Mouse (Mus musculus) embryonic facial prominence, embryonic 10.5 days (tissue): ENCODE results near the gene Arid3a. TPM values are rescaled to one million over a fixed set of nuclear protein-coding genes. Genes with fewer than 3 reads are reported as not detected.

Source experiments
- DNase-seq: peaks from one replicate; pipeline ENCODE4 v3.0.0-alpha.2; 2017; ENCODE audit warnings: low spot score
- H3K27ac ChIP-seq: fragments of 300-500 bp; sonication (generic); replicated peaks from 2 replicates; pipeline ENCODE4 v1.5.1; 2016; ENCODE audit warnings: mild to moderate bottlenecking
- H3K27me3 ChIP-seq: fragments of 300-500 bp; sonication (generic); replicated peaks from 2 replicates; pipeline ENCODE4 v1.6.1; 2016; ENCODE audit warnings: low read depth, mild to moderate bottlenecking; ENCODE audit not compliant: poor library complexity, severe bottlenecking
- H3K36me3 ChIP-seq: fragments of 300-500 bp; sonication (generic); replicated peaks from 2 replicates; pipeline ENCODE4 v1.6.1; 2016; ENCODE audit warnings: mild to moderate bottlenecking, moderate library complexity
- H3K4me1 ChIP-seq: fragments of 300-500 bp; sonication (generic); 2 replicates; pipeline ENCODE4 v1.6.1; 2016
- H3K4me3 ChIP-seq: fragments of 300-500 bp; sonication (generic); 2 replicates; pipeline ENCODE4 v1.5.1; 2016; ENCODE audit warnings: mild to moderate bottlenecking, moderate library complexity
- H3K9me3 ChIP-seq: fragments of 300-500 bp; sonication (generic); 2 replicates; pipeline ENCODE4 v1.6.1; 2016; ENCODE audit warnings: mild to moderate bottlenecking
- WGBS: fragments of 180-500 bp; shearing (Covaris S2); methylation state at CpG from one replicate; pipeline ENCODE4 v1.1.7; 2016; 5-methylcytosine and 5-hydroxymethylcytosine counted together
- polyA plus RNA-seq: library from polyadenylated mRNA; unstranded; fragments of >200 nt; fragmentation: Nextera tagmentation; extraction: Ambion mirVana; gene quantifications from 2 replicates; pipeline ENCODE4 v1.2.1, GENCODE M21; 2016

Arid3a gene
- polyA plus RNA-seq, 1 experiment from 2014 or later, result 15.7 TPM

DNA sequence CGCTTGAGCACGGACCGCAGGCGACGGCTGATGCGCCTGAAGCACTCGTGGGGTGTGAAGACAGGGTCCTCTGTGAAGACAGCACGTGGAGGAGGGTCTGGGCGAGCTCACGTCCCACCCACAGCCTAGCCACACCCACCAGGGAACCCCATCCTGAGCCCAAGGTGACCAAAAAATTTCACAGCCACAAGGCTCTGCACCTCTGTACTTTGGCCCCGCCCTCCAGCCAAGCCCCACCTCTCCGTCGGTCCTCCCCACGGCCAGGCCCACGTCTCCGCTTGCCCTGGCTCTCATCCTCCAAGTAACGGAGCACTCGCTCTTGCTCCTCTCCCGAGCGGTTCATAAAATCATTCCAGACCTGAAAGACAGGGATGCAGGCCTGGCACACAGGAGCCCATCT lies 14.4 kb upstream of the Arid3a start:
- H3K27ac ChIP-seq, result no peak overlapping the region
- H3K9me3 ChIP-seq, result no peaks in the 10 kb centered on the region
- peaks cover 4% of the 10 kb centered on the region for H3K27me3 ChIP-seq
- H3K4me3 ChIP-seq, result 0 out of 2 replicates have a peak overlapping the region, but pooled peaks have one; percentile 18
- WGBS, result 65% methylated on average over 20 of the region's 20 CpGs
- peaks cover 59% of the 10 kb centered on the region for H3K4me1 ChIP-seq
- peaks cover 34% of the 10 kb centered on the region for H3K36me3 ChIP-seq
- no peak for DNase-seq

DNA sequence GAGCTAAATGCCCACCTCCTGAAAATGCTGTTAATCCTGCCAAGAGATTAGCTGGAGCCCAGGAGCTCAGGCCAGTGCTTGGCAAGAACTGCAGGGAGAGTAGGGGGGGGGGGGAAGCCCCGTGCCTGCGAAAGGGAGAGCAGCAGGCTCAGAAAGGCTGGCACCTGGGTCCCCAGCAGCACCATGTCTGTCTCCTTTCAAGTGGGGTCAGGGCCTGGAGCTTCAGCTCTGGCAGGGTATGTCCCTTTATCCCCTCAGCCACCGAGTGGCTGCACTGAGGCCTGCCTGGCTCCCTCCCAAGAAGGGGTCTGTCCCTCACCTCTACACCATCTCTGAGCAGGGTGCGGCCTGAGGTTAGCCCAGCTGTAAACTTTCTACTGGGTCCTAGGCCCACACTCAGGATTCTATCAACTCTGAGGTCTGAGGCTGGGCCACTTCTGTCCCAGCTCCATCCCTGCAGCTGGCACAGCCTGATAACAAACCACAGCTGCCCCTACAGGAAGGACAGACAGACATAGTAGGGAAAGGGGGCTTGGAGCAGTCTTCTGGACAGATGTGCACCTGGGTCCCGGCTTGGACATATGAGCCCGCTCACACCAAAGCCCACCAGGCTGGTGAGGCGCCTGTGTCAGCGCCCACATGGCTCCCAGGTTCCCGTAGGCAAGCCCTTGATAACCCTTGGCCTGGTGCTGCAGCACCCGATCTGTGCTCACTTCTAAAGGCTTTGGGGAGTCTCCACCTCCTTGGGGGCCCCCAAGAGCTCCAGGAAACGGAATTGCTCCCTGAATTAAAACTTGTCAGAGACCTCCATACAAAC lies 12.5 kb upstream of the Arid3a start:
- DNase-seq, result no peak
- 63% methylated on average over 11 of the region's 11 CpGs for WGBS
- H3K36me3 ChIP-seq, result peaks cover 34% of the 10 kb centered on the region
- peak overlapping the region; percentile 89 for H3K4me3 ChIP-seq
- H3K27me3 ChIP-seq, result peaks cover 24% of the 10 kb centered on the region
- H3K4me1 ChIP-seq, result peaks cover 61% of the 10 kb centered on the region
- H3K27ac ChIP-seq, result peak overlapping the region; percentile 44; the same call in 1 of the 2 replicates
- no peaks in the 10 kb centered on the region for H3K9me3 ChIP-seq

DNA sequence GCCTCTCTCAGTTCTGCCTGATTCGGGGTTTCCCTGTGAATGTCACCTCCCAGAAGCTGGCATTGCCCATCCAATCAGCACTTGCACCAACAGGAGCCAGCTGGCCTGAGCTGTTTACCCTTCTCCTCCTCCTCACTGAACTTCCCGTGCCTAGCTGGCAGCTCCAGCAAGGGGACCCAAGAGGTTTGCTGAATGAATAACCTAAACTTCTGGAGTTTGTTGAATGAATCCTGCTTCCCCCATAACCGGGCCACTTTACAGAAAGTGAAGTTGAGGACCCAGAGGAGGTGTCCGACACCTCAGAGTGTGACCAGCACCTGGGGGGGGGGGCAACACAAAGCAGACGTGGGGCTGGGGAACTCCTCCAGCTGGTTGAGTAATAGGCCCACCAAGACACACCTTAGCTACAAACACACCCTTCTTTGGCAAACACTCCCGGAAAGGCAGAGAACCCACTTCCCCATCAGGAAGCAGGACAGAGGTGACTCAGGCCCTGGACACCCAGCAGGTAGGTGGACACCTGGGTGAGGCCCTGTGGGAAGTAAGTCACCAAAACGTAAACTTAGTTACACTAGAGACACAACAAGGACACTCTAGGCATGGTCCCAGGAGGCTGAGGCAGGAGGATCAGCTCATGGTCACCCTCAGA lies 11.8 kb upstream of the Arid3a start:
- peak overlapping the region; percentile 89 for H3K4me3 ChIP-seq
- H3K36me3 ChIP-seq, result peaks cover 34% of the 10 kb centered on the region
- H3K9me3 ChIP-seq, result no peaks in the 10 kb centered on the region

DNA sequence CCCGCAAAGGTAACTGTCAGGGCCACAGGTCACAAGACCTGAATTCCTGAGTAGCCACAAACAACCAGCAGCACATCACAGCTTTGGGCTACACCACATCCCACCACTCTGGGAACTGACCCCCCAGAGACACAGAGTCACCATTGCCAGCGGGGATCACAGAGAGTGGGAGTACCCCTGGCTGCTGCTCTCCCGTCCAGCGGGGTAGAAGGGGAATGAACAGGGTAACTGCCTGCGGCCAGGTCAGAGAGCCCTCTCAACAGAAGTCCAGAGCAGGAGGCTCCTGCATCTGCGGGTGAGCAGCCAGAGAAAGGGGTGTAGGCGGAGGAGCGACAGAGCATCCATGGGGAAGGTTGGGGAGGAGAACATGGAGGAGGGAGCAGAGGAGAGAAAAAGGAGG lies 10.8 kb upstream of the Arid3a start:
- peak overlapping the region; percentile 89 for H3K4me3 ChIP-seq
- no peaks in the 10 kb centered on the region for H3K9me3 ChIP-seq
- peaks cover 41% of the 10 kb centered on the region for H3K27me3 ChIP-seq
- peak overlapping the region; percentile 94 for H3K27ac ChIP-seq
- peaks cover 26% of the 10 kb centered on the region for H3K36me3 ChIP-seq
- no peak for DNase-seq
- WGBS, result 9% methylated on average over 8 of the region's 8 CpGs
- peaks cover 71% of the 10 kb centered on the region for H3K4me1 ChIP-seq

More for the DNA sequence above, 11.8 kb upstream of the Arid3a start:
- WGBS, result 77% methylated on average over 7 of the region's 7 CpGs
- peaks cover 31% of the 10 kb centered on the region for H3K27me3 ChIP-seq
- no peak for DNase-seq
- H3K4me1 ChIP-seq, result peaks cover 61% of the 10 kb centered on the region
- H3K27ac ChIP-seq, result no peak overlapping the region

DNA sequence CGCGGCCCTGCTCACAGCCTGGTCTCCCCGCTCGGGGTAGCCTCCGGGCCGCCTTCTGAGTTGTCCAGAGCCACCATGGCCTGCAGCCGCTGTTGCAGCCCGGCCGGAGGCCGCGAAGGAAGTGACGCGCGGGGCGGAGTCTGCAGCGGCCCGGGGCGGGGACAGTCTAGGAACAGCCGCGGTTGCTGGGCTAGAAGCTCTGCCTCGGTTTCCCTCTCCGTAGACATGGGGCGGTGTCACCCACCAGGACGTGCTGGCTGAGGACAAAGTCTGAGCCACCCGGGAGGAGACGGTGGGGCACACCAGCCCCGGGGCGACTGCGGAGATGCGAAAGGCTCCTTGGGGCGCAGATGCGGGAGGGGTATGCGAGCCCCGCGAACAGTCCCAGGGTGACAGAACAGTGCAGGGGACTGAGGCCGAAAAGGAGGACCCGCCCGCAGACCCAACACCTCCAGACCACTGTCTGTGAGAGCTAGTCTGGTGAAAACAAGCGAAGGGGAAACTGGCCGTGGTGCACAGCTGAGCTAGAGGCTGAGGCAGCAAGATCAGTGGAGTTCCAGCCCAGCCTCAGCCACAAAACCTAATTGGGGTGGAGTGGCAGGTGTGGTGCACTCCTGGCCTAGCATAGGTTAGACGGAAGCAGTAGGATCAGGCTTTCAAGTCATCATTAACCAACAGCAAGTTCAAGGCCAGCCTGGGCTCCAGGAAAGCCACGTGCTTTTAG lies 9.9 kb upstream of the Arid3a start, which contains the start of gene Kiss1r:
Gene Kiss1r (plus strand): TSS at position 164 of the 724 bp plus-strand sequence.
- no peaks in the 10 kb centered on the region for H3K9me3 ChIP-seq
- WGBS, result 3% methylated on average over 42 of the region's 42 CpGs
- H3K36me3 ChIP-seq, result peaks cover 17% of the 10 kb centered on the region
- peaks cover 80% of the 10 kb centered on the region for H3K4me1 ChIP-seq
- DNase-seq, result peak; percentile 90
- peak within 1 kb of the TSS; percentile 94 for H3K27ac ChIP-seq
- H3K27me3 ChIP-seq, result peaks cover 50% of the 10 kb centered on the region
- H3K4me3 ChIP-seq, result peak within 1 kb of the TSS; percentile 89

DNA sequence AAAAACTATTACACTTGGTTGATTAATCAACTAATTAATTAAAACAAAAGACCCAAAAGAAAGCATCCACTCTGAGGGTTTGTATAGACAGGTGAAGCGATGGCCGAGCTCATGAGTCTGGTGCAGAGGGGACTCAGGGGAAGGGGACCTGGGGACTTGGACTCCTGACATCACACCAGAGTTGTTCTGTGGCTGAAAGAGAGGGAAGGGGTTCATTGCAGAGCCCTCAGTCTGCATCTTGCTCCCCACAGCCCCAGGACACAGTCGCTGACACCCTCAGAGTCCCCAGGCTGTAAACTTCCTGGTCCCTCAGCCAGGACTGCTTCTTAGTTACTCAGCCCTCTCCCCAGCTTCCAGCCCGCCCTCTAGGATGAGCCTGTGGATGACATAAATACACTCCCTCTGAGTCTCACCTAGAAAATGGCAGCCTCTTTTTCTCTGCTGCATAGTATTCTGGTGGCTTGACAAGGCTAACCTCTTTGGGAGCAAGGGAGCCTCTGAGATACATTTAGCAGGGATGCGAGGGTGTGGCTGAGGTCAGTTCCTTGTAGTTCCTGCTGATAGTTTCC lies 9.2 kb upstream of the Arid3a start:
- peaks cover 78% of the 10 kb centered on the region for H3K4me1 ChIP-seq
- H3K27ac ChIP-seq, result no peak overlapping the region
- WGBS, result 68% methylated on average over 5 of the region's 5 CpGs
- 0 out of 2 replicates have a peak, but pooled peaks cover 3% of the 10 kb centered on the region for H3K9me3 ChIP-seq
- DNase-seq, result no peak
- peaks cover 10% of the 10 kb centered on the region for H3K36me3 ChIP-seq
- peaks cover 56% of the 10 kb centered on the region for H3K27me3 ChIP-seq
- H3K4me3 ChIP-seq, result peak overlapping the region; percentile 89

DNA sequence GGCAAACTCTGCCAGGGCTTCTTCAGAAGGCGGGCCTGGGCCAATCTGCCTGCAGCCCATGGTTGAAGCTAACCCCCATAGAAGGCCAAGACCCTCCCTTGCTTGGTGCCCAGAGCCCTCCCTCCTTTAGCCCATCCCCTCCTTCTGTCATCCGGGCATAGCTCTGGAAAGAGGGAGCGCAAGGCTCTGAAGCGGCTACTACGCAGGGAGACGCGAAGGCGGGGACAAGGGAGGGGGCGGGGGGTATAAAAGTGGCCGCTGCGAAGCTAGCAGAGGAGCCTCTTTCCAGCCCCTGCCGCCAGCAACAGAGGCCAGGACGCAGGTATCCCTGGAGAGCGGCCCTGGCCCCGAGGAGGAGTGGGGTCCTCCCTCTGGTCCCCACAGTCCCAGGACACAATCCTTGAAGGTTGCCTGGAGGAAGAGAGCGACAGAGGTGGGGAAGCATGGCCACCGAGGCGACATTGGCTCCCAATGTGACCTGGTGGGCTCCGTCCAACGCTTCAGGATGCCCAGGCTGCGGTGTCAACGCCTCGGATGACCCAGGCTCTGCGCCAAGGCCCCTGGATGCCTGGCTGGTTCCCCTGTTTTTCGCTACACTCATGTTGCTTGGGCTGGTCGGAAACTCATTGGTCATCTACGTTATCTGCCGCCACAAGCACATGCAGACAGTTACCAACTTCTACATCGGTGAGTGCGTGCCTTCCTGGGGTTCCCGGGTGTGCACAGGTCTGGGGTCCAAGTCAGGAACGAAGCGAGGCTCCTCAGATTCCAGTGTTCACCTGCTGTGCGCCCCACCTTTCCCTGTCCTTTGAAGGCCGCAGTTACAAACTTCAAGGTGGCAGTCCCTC lies 8.4 kb upstream of the Arid3a start:
- Histone ChIP-seq H3K9me3 (0 out of 2 replicates have a peak, but pooled peaks cover 4% of the 10 kb centered on the region), H3K27ac (0 out of 2 replicates have a peak overlapping the region, but pooled peaks have one; percentile 30), H3K4me1 (peaks cover 80% of the 10 kb centered on the region), H3K27me3 (peaks cover 65% of the 10 kb centered on the region), H3K4me3 (peak overlapping the region; percentile 89), H3K36me3 (peaks cover 2% of the 10 kb centered on the region)
- peak; percentile 56 for DNase-seq
- 3% methylated on average over 35 of the region's 35 CpGs for WGBS

DNA sequence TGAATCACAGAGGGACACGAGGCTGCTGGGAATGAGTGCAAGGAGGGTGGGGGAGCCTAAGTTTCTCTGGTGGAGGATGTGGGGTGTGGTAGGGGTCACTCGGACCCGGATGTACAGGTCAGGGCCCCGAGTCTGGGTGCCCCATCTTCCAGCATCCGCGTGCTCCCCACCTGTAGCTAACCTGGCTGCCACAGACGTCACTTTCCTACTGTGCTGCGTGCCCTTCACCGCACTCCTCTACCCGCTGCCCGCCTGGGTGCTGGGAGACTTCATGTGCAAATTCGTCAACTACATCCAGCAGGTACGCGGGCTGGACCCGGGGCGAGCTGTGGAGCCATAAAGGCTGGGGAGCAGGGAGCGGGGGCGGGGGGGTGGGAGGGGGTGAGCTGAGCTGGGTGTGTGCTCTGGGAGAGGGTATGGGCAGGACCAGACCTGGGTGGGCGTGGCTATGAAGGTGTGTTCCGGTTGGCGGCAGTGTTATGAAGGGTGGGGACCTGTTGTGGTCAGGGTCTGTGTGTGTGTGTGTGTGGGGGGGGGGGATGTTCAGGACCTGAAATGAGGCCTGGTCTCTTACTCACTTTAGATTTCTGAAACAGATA lies 7.5 kb upstream of the Arid3a start:
- H3K4me1 ChIP-seq, result peaks cover 77% of the 10 kb centered on the region

DNA sequence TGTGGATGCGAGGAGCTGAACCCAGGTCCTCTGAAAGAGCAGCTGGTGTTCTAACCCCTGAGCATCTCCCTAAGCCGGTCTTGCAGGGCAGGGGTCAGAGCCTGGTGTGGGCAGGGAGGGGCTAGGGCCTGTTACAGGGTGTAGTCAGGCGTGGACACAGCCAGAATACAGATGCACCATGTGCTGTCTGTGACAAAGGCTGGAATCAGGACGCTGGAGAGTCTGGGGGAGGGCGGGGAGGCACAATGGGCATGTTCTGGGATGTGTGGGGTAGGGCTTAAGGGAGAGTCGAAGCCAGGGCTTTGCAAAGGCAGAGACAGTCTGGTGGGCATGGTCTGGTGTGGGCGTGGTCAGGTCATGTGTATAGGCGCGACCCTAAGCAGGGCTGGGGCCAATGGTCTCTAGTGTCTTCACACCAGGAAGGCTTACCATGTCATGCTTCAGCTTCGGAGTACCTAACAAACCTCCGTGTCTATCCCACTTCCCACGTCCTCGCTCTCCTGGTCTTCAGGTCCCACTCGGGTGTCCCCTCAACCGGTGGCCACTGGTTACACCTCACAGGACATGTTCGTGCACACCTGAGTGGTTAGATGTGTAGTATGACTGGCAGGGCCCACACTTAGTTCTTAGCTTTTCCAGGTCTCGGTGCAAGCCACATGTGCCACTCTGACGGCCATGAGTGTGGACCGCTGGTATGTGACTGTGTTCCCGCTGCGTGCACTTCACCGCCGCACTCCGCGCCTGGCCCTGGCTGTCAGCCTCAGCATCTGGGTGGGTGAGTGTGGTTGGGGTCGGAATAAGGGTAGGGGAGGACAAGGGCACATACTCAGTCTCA lies 6.6 kb upstream of the Arid3a start:
- Histone ChIP-seq H3K27me3 (peaks cover 72% of the 10 kb centered on the region), H3K36me3 (no peaks in the 10 kb centered on the region), H3K27ac (no peak overlapping the region; the same call in 1 of the 2 replicates), H3K4me3 (peak overlapping the region; percentile 89), H3K4me1 (peaks cover 72% of the 10 kb centered on the region), H3K9me3 (0 out of 2 replicates have a peak, but pooled peaks cover 4% of the 10 kb centered on the region)
- 16% methylated on average over 26 of the region's 26 CpGs for WGBS
- no peak for DNase-seq

More for the DNA sequence above, 7.5 kb upstream of the Arid3a start:
- Histone ChIP-seq H3K27ac (no peak overlapping the region), H3K36me3 (no peaks in the 10 kb centered on the region; the same call in 1 of the 2 replicates), H3K27me3 (peaks cover 72% of the 10 kb centered on the region), H3K9me3 (0 out of 2 replicates have a peak, but pooled peaks cover 4% of the 10 kb centered on the region), H3K4me3 (peak overlapping the region; percentile 89)
- DNase-seq, result no peak
- WGBS, result 2% methylated on average over 21 of the region's 21 CpGs

DNA sequence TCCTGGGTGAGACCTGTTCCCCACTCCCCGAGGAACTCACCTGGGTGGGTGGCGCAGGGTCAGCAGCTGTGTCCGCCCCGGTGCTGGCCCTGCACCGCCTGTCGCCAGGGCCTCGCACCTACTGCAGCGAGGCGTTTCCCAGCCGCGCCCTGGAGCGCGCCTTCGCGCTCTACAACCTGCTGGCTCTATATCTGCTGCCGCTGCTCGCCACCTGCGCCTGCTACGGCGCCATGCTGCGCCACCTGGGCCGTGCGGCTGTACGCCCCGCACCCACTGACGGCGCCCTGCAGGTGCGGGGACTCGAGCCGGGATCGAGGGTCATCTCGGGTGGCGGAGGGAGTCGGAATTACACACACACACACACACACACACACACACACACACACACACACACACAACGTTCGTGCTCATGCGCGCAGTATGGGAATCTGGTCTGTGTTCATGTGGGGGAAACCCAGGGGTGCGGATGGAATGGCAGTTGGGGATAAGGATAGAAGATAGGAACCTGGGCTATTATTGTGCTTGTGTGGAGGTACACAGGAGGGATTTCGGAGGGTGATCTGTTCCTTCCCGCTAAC lies 5.8 kb upstream of the Arid3a start, which contains the start of gene R3hdm4:
Gene R3hdm4 (minus strand): TSS at position 251 of the 578 bp plus-strand sequence.
- H3K9me3 ChIP-seq, result 0 out of 2 replicates have a peak, but pooled peaks cover 4% of the 10 kb centered on the region
- H3K4me1 ChIP-seq, result peaks cover 72% of the 10 kb centered on the region
- WGBS, result 4% methylated on average over 41 of the region's 41 CpGs
- H3K27ac ChIP-seq, result peak within 1 kb of the TSS; percentile 24; the same call in 1 of the 2 replicates
- peak within 1 kb of the TSS; percentile 89 for H3K4me3 ChIP-seq
- peak; percentile 43 for DNase-seq
- H3K36me3 ChIP-seq, result no peaks in the 10 kb centered on the region
- peaks cover 72% of the 10 kb centered on the region for H3K27me3 ChIP-seq
